Mouse (Mus musculus) cerebellum, adult 11-12 months (tissue): ENCODE data around the gene Traf6.
A peak's percentile ranks its signal among the peaks of the same experiment; 100 is the strongest.

ENCODE experiments used
- DNase-seq: peaks from one replicate; pipeline ENCODE4 v3.0.0; 2022

The Traf6 gene

DNA sequence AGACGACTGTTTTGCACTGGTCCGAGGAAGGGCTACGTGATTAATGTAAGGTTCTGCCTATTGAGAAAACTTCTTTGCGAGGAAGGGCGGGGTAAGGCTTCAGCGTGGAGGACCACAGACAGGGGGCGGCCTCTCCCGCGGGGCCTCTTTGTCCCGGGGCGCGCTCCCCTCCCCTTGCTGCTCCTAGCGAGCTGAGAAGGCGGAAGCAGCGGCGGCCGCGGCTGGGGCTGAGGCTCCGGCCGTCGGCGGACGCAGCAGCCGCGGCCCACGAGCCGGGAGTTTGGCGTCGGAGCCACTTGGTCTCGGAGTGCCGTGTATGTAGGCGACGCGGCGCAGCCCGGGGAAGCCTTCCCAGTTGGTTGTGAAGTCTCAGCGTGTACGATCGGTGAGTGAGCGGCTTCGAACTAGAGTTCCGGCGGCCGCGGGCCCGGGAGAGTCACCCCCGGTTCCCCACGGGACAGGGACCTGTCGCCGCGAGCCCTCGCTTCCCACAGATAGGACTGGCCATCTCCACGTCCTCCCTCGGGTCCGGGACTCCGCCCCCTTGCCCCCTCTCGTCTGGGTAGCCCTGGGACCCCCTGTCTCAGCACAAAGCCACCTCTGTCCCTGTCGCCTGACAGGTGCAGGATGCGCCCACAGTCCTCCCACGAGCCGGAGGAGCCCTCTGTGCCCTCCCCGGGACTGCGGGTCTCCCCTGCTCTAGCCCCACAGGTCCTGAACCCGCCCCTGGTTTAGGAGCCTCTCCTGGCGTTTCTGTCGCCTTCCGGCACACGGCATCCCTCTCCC lies at the start of gene Traf6:
Gene Traf6 (plus strand): TSS at position 194 of the 786 bp plus-strand sequence.
- DNase-seq = peak; percentile 74

DNA sequence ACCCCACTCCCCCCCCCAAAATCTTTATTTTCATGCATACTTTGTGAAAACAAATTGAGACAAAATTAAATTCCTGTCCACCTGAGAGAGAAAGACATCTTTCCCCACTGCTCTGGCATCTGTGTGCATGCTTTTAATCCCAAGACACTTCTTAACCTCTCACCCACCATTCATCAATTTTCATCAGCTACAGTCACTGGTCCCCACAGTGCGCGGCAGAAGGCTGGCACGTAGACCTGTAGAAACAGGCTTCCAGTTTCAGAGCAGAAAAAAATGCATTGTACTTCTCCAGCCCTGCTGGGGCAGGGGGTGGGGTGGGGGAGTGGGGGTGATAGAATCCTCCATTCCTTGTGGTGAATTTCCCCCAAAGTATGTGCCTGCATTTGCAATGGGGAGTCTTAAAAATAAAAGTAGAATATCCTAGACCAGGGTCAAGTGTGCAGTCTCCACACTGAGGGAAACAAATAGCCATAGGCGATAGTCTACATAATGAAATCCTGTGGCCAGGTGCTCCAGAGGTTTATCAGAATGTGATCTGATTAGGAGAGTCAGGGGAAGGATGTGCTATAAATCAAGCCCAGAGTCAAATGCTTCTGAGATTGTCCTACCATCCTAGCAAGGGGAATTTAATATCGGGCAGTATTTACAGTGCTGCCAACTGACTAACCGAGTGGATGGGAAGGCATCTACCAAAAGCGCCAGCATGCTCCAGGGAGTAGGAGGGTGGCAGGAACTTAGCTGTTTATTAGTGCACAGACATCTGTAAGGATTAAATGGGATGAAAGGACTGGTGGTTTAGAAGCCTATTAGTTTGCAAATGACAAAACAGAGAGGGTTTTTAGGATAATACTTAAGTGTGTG lies 39.0 kb upstream of the Traf6 start:
- no peak for DNase-seq

DNA sequence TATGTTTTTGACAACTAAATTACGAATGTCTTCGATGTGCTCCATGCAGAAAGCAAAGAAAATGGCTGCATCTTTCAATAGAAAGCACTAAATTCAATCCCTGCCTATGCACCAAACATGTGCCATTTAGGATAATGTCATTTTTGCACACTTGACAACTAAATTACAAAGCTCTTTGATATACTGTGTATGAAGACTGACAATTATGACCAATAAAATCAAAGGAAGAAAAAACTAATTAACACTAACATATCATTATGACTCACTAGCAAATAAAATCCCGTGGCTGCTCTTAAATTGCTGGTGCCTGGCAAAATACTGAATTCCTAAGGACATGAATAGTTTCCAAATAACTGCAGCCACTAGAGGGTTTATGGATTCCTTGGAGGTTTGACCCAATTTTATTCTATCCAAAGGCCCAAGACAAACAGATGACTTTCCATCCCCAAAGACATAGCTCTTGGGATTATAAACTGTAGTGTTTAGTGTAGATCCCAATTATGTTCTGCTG lies 38.3 kb upstream of the Traf6 start:
- DNase-seq = no peak

DNA sequence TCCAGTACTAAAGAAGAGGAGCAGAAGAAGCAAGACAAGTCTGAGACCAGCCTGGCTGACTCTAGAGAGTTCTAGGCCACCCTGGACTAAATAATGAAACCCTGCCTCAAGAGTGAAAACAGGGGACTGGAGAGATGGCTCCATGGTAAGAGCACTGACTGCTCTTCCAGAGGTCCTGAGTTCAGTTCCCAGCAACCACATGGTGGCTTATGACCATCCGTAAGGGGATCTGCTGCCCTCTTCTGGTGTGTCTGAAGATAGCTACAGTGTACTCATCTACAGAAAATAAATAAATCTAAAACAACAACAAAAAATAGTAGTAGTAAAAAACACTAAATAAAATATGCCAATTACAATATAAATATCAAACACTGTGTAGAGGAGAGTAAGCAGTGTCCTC lies 32.4 kb upstream of the Traf6 start:
- DNase-seq = no peak

DNA sequence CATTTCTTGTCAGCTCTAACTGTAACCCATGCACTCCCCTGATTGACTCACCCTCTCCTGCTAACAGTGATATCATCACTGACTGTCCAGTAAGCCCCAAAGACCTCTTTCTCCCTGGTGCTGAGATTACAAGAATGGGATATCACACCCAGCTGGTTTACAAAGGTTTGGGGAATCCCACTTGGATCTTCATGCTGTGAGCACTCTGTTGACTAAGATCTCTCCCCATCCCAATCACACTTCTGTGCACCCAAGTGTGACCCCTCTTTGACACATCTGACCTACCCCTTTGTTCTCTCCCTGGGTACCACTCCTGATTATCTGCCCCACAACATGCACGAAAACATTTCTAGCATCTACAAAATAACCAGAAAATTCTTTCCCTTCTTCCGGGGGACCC lies 29.9 kb upstream of the Traf6 start:
- no peak for DNase-seq

DNA sequence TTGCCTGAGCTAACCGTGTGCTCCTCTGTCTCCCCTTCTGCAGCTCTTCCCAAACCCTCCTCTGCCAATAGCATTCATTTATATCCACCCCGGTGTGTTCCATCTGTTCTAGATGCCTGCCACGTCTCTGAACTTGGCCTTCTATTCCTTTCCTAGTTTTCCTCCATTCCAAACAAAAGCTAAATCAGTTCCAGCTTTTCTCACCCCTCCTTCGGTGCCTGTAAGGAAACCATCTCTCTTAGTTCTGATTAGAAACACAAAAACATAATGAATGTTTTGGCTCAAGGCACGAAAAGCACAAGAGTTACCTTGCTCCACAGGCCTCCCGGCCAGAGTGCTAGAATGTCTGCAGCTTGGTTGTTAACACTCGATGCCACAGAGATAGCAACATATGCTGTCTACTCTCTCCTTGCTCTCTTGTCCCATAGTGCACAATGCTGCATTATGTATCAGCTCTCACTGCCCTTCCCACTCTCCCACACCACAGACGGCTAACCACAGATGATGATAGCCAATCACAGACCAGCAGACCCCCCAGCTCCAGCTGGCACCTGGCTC lies 29.0 kb upstream of the Traf6 start, which contains the start of the genes Rag1 and B230118H07Rik:
Gene Rag1 (minus strand): TSS at position 388 of the 558 bp plus-strand sequence.
Gene B230118H07Rik (minus strand): TSS at position 419 of the 558 bp plus-strand sequence.
- peak; percentile 89 for DNase-seq

DNA sequence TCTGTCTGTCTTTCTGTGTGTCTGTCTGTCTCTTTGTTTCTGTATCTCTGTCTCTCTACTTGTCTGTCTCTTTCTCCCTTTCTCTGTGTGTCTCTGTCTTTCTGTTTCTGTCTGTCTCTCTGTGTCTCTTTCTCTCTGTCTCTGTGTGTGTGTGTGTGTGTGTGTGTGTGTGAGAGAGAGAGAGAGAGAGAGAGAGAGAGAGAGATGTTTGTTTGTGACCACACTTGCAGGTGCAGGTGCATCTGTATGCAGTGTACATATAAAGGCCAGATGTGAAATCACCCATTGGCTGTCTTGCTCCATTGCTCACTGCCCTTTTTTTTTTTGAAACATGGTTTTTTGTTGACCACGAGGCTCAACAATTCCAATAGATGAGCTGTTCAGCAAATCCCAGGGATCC lies 27.8 kb upstream of the Traf6 start:
- no peak for DNase-seq

DNA sequence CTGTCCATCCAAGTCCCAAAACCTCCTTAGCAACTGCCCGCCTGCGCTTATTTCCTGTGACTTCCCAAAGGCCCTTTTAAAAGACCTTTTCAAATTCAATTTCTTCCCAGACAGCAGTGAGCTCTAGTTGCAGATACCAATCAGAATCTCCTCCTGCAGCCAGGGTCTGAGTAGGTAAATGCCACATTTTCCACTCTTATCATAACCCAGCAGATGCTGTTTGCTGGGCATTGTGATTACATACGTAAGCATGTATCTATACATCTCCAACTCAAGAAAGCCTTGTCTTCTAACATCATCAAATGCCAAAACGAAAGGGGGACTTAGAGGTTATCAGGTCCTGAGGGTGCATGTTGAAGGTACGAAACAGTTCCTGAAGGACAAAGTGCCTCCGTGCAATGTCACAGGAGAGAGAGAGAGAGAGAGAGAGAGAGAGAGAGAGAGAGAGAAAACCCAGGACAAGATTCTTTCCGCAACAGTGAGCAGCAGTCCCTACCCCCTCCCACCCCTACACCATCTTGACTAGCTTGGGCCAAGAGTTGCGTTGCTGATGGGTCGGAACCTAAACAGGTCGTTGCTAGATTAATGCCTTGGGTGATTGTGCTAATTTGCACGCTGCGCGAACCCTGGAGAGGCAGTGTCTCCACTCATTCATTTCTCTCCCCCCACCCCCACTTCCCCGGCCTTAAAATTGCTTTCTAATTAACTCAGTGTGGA lies 25.9 kb upstream of the Traf6 start:
- DNase-seq = no peak

DNA sequence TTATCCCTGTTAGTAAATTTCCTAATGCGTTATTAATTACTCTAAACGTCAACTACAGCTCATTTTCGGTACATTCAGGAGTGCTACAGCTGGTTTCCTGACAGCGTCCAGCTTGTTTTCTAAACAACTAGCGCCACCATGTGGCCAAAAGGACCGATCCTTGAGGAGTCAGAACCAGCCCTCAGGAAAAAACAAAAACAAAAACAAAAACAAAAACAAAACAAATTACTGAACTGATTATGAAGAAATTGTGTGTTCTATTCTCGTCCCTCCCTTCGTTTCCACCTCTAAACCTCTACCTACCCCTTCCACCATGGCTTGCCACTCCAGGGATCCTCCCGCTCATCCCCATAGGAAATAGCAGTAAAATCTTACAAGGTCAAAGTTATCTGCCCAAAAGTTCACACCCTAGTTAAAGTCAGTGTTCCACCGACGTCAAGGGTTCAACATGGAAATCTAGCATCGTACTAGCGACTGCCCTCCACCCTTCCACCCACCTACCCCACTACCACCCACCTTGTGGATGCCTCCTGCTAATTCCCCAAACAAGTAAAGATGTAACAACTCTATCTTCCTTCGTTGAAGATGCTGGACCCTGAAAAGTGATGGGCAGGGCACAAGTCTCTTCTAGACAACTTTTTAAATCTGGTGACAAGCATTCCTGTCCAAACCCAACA lies 25.2 kb upstream of the Traf6 start:
- peak; percentile 71 for DNase-seq

DNA sequence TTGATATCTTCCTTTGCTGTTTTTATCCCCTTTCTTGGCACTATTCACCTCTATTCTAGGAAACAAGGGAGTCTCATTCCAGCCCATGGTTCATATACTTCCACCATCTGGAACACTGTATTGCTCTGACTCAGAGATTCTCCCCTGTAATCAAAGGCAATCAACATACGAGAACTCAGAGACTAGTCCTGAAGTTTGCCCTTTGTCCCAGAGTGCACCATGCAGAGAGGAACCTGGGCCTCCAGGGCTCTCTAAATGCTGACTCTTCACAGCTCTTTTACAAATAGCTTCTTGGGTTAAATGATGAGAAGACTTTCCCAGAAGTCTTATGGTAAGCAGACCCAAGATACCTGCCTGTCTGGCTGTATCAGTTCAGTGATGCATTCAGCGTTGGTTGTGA lies 17.7 kb upstream of the Traf6 start:
- no peak for DNase-seq

DNA sequence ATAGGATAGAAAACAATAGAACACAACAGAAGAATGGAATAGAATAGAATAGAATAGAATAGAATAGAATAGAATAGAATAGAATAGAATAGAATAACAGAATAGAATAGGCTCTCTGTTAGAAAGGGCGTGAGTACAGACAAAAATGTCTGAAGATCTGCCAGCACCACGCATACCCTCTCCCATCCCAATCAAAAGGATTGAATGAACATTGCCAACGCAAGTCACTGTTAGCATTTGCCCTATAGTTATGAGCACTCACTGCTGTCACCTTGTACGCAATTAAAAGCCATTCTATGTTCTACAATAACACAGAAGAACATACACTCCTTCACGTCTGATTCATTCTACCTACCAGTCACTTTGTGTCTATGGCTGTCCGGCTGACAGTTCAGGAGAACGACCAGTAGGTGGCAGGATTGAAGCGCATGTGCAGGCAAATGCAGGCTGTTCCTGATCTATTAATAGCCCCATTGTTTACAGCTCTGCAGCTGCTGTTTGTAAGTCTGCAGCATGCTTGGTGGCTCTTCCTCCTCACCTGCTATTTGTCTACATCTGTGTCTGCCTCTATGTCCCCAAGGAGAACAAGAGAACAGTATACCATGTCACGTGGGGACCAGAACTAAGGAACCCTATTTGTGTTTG lies 13.0 kb upstream of the Traf6 start:
- peak; percentile 70 for DNase-seq

DNA sequence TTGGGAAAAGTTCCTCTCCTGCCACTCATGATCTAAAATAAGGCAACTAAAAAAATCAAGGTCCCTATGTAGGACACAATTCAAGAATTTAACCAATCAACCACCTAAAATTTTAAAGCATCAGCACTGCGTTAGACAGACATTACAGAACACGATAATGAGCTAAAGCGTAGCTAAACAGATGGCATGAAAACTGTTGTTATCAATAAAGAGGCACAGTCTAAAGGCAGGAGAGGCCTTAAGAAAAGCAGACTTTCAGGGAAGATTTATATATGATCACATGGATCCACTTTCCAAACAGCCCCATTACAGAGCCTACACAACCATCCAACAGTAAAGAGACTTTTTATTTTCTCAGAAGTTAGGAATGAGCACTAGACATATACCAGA lies 12.5 kb upstream of the Traf6 start:
- no peak for DNase-seq

DNA sequence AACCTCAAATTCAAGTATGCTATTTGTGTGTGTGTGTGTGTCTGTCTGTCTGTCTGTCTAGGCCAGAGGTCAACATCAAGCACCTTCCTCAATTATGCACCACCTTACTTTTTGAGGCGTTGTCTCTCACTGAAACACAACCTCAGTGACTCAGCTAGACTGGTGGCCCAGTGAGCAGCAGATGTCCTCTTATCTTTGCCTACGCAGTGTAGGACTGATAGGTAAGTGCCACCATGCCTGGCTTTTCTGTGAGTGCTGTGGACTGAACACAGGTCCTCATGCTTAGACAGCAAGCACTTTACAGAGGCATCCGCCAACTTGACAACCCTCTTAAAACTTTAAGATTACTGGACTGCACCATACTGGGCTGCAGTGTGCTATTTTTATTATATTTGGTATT lies 9.5 kb upstream of the Traf6 start:
- no peak for DNase-seq

DNA sequence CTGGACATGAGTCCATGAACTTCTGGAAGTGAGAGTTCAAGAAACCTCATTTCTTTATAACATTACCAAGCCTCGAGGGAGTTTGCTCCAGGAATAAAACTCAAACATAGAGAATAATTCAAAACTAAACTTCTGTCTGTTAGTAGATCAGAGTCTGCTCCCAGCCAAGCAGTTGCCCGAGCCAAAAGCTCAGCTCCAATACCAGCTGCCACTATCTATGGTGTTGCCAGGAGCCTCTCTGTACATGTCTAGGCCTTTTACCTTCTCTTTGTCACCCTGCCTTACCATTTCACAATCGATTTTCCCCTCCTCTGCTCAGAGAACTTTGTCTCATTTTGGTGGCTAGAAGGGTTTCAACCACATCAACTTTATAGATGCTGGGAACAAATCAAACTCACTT lies 4.7 kb upstream of the Traf6 start:
- peak; percentile 15 for DNase-seq

DNA sequence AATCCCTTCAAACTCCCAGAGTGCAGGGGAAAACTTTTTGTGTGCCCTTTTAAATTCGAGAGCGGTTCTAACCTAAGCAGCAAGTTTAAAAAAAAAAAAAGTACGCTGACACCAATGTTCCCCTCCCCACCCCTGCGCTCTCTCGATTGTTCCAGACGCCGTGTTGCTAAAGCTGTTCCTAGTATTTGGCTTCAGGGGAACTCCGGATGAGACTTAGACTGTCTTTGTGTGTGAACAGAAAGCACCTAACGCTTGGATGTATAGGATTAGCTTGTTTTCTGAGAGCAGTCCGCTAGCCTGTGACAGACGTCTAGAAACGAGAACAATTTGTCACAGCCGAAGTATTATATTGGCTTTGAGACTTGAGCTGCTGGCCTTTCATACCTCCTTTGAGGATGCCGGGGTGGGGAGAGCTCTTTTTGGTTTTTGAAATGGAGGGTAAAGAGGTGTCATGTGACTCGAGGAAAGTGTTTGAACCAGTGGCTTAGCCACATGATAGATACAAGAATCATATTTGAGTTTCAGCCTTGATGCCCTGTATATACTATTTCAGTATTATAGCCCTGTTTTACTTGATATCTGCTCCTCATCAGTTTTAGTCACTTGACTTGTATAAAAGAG lies 1.0 kb downstream of the Traf6 start:
- DNase-seq = no peak

DNA sequence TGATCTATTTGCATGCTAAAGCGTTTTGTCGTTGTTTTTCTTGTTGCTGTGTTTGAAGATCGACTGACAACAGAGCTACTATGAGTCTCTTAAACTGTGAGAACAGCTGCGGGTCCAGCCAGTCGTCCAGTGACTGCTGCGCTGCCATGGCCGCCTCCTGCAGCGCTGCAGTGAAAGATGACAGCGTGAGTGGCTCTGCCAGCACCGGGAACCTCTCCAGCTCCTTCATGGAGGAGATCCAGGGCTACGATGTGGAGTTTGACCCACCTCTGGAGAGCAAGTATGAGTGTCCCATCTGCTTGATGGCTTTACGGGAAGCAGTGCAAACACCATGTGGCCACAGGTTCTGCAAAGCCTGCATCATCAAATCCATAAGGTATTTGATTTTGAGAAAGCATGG lies 6.2 kb downstream of the Traf6 start:
- DNase-seq = peak; percentile 24

DNA sequence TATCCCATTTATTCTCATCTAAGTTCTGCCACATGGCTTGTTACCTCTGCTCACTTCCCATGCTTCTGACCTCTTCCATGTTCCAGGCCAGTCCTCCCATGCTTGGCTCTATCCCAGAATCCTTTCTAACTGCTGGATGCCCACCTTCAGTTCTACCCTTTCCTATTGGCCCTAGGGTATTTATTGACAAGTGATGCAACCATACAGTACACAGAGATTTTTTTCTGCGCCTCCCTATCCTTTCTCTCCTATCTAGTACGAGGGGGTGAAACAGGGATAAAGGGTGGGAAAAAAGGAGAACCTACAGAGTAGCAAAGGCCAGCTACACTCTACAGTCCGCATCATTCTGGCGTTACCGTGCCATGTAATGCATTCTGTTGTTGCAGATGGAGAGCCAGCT lies 9.8 kb downstream of the Traf6 start:
- DNase-seq = no peak

DNA sequence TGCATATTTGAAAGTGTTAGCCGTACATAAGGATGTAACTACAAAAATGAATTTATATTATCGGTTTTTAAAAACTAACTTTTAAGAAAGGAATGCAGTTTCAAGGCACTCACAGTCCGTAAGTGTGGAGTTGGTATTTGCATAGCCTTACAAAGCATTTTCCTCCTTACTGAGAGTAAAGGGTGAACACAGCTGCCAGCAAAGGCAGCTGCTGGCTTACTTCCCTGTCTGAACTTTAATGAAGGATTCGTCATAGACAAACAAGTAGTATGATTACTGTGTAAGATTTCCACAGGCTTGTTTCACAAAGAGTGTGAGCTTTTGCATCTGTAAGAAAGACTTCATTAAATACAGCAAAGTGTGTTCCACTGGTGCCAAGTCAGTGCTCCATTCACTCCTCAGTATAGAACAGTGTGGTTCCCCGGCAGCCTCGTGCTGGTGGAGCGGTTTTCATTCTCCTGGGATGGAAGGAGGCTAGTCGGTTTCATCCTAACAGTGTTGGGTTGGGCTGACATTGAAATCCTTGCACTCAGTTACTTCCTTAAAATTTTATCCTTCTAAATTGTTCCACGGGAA lies 12.1 kb downstream of the Traf6 start:
- no peak for DNase-seq

DNA sequence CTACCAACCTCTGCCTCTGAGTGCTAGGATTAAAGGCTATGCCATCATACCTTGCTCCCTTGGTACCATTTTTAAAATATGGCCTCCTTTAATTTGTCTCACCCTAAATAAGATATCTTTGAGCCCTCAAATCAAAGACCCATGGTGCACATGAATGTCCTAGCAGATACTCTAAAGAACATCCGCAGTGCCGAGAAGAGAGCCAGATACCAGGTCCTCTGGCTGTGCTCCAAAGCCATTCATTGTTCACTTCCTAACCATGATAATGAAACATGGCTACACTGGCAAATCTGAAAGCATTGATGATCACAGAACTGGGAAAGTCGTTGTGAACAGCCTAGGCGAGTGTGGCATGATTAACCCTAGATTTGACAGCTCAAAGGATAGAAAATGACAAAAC lies 14.8 kb downstream of the Traf6 start:
- DNase-seq = no peak

DNA sequence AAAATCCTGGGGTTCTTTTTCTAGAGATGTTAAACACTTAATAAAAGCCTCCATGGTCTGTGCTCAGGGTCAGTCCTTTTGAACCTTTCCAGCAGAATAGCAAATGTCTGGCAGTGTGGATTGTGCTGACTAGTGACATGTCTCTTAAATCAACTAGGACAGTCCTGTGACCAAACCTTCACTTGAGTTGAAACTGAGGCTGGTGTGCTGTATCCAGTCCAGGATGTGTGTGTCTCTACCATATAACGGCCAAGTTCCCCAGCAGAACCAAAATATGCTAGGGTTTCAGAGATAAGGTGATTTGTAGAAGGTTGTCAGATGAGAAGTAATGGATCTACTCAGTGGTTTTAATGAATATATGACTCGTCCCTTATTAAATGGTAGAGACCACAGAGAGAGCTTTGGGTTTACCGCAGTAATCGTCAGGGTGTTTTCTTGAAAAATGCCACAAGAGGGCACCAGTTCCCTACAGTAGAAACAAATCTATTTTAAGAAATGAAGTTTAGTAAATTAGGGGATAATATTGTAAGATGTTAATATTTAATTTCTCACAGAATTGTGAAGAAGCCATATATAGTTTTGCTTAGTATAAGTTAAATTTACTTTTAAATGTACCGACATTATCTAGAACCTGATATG lies 15.5 kb downstream of the Traf6 start:
- no peak for DNase-seq
